Mouse (Mus musculus) olfactory bulb, adult 2 months (tissue): ENCODE data around the gene Pla2g1b.

Experiments used
- CTCF ChIP-seq: fragments of 200-500 bp; IDR thresholded peaks from 2 replicates; pipeline ENCODE4 v1.5.1; 2012; ENCODE audit warnings: low read depth, mild to moderate bottlenecking, low read length, moderate library complexity; ENCODE audit not compliant: insufficient read depth
- POLR2A ChIP-seq: fragments of 200-500 bp; IDR thresholded peaks from 2 replicates; pipeline ENCODE4 v1.6.1; 2012; ENCODE audit warnings: mild to moderate bottlenecking, low read depth, low read length, moderate library complexity; ENCODE audit not compliant: insufficient read depth

- no peak for TF ChIP-seq POLR2A
- no peak for TF ChIP-seq CTCF
Measured at GRCm38 (mm10) chr5:115479561-115479960, 13.5 kb downstream of the Pla2g1b start.
